Mouse (Mus musculus): ENCODE measurements around the gene Zbtb16. TPM values are rescaled to one million over a fixed set of nuclear protein-coding genes. Genes with fewer than 3 reads are reported as not detected.

Zbtb16 gene
- total and polyA plus RNA-seq, 2 experiments, result 7.2 to 24.2 TPM

- H3K4me3 ChIP-seq (ENCODE audit: insufficient read depth, low read depth, low read length), result no peak overlapping the region
- TF ChIP-seq POLR2A (IDR thresholded peaks at IDR 0.05; ENCODE audit: extremely low read depth, insufficient read depth, low read length) (no peak), CTCF (IDR thresholded peaks at IDR 0.05; ENCODE audit: low read depth, low read length) (no peak)
- no peaks in the 10 kb centered on the region for H3K36me3 ChIP-seq (ENCODE audit: control insufficient read depth, insufficient read depth, low read length)
- H3K79me2 ChIP-seq (ENCODE audit: control insufficient read depth, insufficient read depth, low read length), result peaks cover 15% of the 10 kb centered on the region; the same call in 1 of the 2 replicates
- no peak overlapping the region; the same call in 1 of the 2 replicates for H3K9ac ChIP-seq (ENCODE audit: low read depth, low read length)
- WGBS, result 86% methylated on average over 12 of the region's 12 CpGs
- H3K4me1 ChIP-seq (ENCODE audit: control insufficient read depth, insufficient read depth, low read length), result peaks cover 57% of the 10 kb centered on the region
- peak overlapping the region; percentile 98 for H3K27ac ChIP-seq (replicated peaks; ENCODE audit: insufficient read depth, low read depth, low read length)
- no peak for DNase-seq (ENCODE audit: extremely low read depth, low read depth, low spot score)
- H3K27me3 ChIP-seq (ENCODE audit: control insufficient read depth, insufficient read depth, low read length), result no peaks in the 10 kb centered on the region
These were observed 100.3 kb downstream of the Zbtb16 start for GRCm38 (mm10) chr9:48735466-48736312.

GRCm38 (mm10) chr9:48734725-48735465 is 101.1 kb downstream of the Zbtb16 start:
- Histone ChIP-seq H3K79me2 (ENCODE audit: control insufficient read depth, insufficient read depth, low read length) (peaks cover 15% of the 10 kb centered on the region; the same call in 1 of the 2 replicates), H3K4me3 (ENCODE audit: insufficient read depth, low read depth, low read length) (no peak overlapping the region), H3K9ac (ENCODE audit: low read depth, low read length) (no peak overlapping the region), H3K4me1 (ENCODE audit: control insufficient read depth, insufficient read depth, low read length) (peaks cover 59% of the 10 kb centered on the region), H3K27ac (replicated peaks; ENCODE audit: insufficient read depth, low read depth, low read length) (peak overlapping the region; percentile 98), H3K36me3 (ENCODE audit: control insufficient read depth, insufficient read depth, low read length) (no peaks in the 10 kb centered on the region), H3K27me3 (ENCODE audit: control insufficient read depth, insufficient read depth, low read length) (no peaks in the 10 kb centered on the region)
- no peak for TF ChIP-seq CTCF (IDR thresholded peaks at IDR 0.05; ENCODE audit: low read depth, low read length)
- no peak for TF ChIP-seq POLR2A (IDR thresholded peaks at IDR 0.05; ENCODE audit: extremely low read depth, insufficient read depth, low read length)
- 91% methylated on average over 12 of the region's 12 CpGs for WGBS
- no peak for DNase-seq (ENCODE audit: extremely low read depth, low read depth, low spot score)

- peaks cover 56% of the 10 kb centered on the region for H3K4me1 ChIP-seq (ENCODE audit: control insufficient read depth, insufficient read depth, low read length)
- H3K79me2 ChIP-seq (ENCODE audit: control insufficient read depth, insufficient read depth, low read length), result peaks cover 16% of the 10 kb centered on the region; the same call in 1 of the 2 replicates
- no peak for TF ChIP-seq CTCF (IDR thresholded peaks at IDR 0.05; ENCODE audit: low read depth, low read length)
- no peak for TF ChIP-seq POLR2A (IDR thresholded peaks at IDR 0.05; ENCODE audit: extremely low read depth, insufficient read depth, low read length)
- H3K27me3 ChIP-seq (ENCODE audit: control insufficient read depth, insufficient read depth, low read length), result no peaks in the 10 kb centered on the region
- peak; percentile 64 for DNase-seq (ENCODE audit: extremely low read depth, low read depth, low spot score)
- 29% methylated on average over 13 of the region's 13 CpGs for WGBS
- peak overlapping the region; percentile 24; the same call in 1 of the 2 replicates for H3K9ac ChIP-seq (ENCODE audit: low read depth, low read length)
- peak overlapping the region; percentile 98 for H3K27ac ChIP-seq (replicated peaks; ENCODE audit: insufficient read depth, low read depth, low read length)
- H3K4me3 ChIP-seq (ENCODE audit: insufficient read depth, low read depth, low read length), result no peak overlapping the region
- no peaks in the 10 kb centered on the region for H3K36me3 ChIP-seq (ENCODE audit: control insufficient read depth, insufficient read depth, low read length)
These were observed 102.0 kb downstream of the Zbtb16 start for GRCm38 (mm10) chr9:48733817-48734544.

GRCm38 (mm10) chr9:48733083-48733482 is 102.9 kb downstream of the Zbtb16 start:
- Histone ChIP-seq H3K79me2 (ENCODE audit: control insufficient read depth, insufficient read depth, low read length) (peaks cover 22% of the 10 kb centered on the region; the same call in 1 of the 2 replicates), H3K36me3 (ENCODE audit: control insufficient read depth, insufficient read depth, low read length) (no peaks in the 10 kb centered on the region), H3K27ac (replicated peaks; ENCODE audit: insufficient read depth, low read depth, low read length) (peak overlapping the region; percentile 88), H3K4me1 (ENCODE audit: control insufficient read depth, insufficient read depth, low read length) (peaks cover 52% of the 10 kb centered on the region), H3K9ac (ENCODE audit: low read depth, low read length) (peak overlapping the region; percentile 71), H3K27me3 (ENCODE audit: control insufficient read depth, insufficient read depth, low read length) (no peaks in the 10 kb centered on the region), H3K4me3 (ENCODE audit: insufficient read depth, low read depth, low read length) (no peak overlapping the region)
- DNase-seq (ENCODE audit: extremely low read depth, low read depth, low spot score), result peak; percentile 55
- TF ChIP-seq POLR2A (IDR thresholded peaks at IDR 0.05; ENCODE audit: extremely low read depth, insufficient read depth, low read length) (no peak), CTCF (IDR thresholded peaks at IDR 0.05; ENCODE audit: low read depth, low read length) (no peak)
- WGBS, result 58% methylated on average over 6 of the region's 6 CpGs

- peaks cover 51% of the 10 kb centered on the region for H3K4me1 ChIP-seq (ENCODE audit: control insufficient read depth, insufficient read depth, low read length)
- peaks cover 21% of the 10 kb centered on the region; the same call in 1 of the 2 replicates for H3K79me2 ChIP-seq (ENCODE audit: control insufficient read depth, insufficient read depth, low read length)
- H3K27me3 ChIP-seq (ENCODE audit: control insufficient read depth, insufficient read depth, low read length), result no peaks in the 10 kb centered on the region
- H3K9ac ChIP-seq (ENCODE audit: low read depth, low read length), result peak overlapping the region; percentile 51; the same call in 1 of the 2 replicates
- peak overlapping the region; percentile 97 for H3K27ac ChIP-seq (replicated peaks; ENCODE audit: insufficient read depth, low read depth, low read length)
- 41% methylated on average over 8 of the region's 8 CpGs for WGBS
- TF ChIP-seq CTCF (IDR thresholded peaks at IDR 0.05; ENCODE audit: low read depth, low read length), result no peak
- peak; percentile 91 for DNase-seq (ENCODE audit: extremely low read depth, low read depth, low spot score)
- H3K36me3 ChIP-seq (ENCODE audit: control insufficient read depth, insufficient read depth, low read length), result no peaks in the 10 kb centered on the region
- H3K4me3 ChIP-seq (ENCODE audit: insufficient read depth, low read depth, low read length), result no peak overlapping the region
These were observed 104.1 kb downstream of the Zbtb16 start for GRCm38 (mm10) chr9:48731651-48732536.
